Mouse (Mus musculus) embryo, embryonic 10.5 days (tissue): ENCODE results near the gene Atp6v0d1.
"Not testable (repeated sequence)": the region's sequence is repeated elsewhere in the genome, so short reads cannot be mapped to it uniquely, and the experiment has no call there.

Experiments used
- DNase-seq: peaks from one replicate; pipeline ENCODE4 v3.0.0-alpha.2; 2015; ENCODE audit warnings: low spot score

Gene Atp6v0d1

GRCm38 (mm10) chr8:105574741-105575140 lies 8.9 kb upstream of the Atp6v0d1 start:
- no peak for DNase-seq

- DNase-seq, result no peak
These were observed 7.6 kb upstream of the Atp6v0d1 start for GRCm38 (mm10) chr8:105573427-105573826.

- DNase-seq, result no peak
These were observed 6.0 kb upstream of the Atp6v0d1 start for GRCm38 (mm10) chr8:105571810-105572209.

- peak; percentile 39 for DNase-seq
These were observed 1.1 kb upstream of the Atp6v0d1 start for GRCm38 (mm10) chr8:105566703-105567595.

GRCm38 (mm10) chr8:105565401-105565881 lies 406 bp downstream of the Atp6v0d1 start:
- peak; percentile 19 for DNase-seq

GRCm38 (mm10) chr8:105564573-105565229 lies 1.1 kb downstream of the Atp6v0d1 start:
- not testable (repeated sequence) for DNase-seq

GRCm38 (mm10) chr8:105563871-105564270 lies 2.0 kb downstream of the Atp6v0d1 start:
- DNase-seq, result no peak

GRCm38 (mm10) chr8:105562863-105563262 lies 3.0 kb downstream of the Atp6v0d1 start:
- no peak for DNase-seq

- DNase-seq, result no peak
These were observed 10.6 kb downstream of the Atp6v0d1 start for GRCm38 (mm10) chr8:105555230-105555629.

- peak; percentile 83 for DNase-seq
These were observed 11.8 kb downstream of the Atp6v0d1 start for GRCm38 (mm10) chr8:105554087-105554486.

- no peak for DNase-seq
These were observed 13.0 kb downstream of the Atp6v0d1 start for GRCm38 (mm10) chr8:105552824-105553223.

GRCm38 (mm10) chr8:105552032-105552431 lies 13.8 kb downstream of the Atp6v0d1 start:
- no peak for DNase-seq

- no peak for DNase-seq
These were observed 15.8 kb downstream of the Atp6v0d1 start for GRCm38 (mm10) chr8:105550083-105550482.

- no peak for DNase-seq
These were observed 16.3 kb downstream of the Atp6v0d1 start for GRCm38 (mm10) chr8:105549506-105549905.

GRCm38 (mm10) chr8:105546384-105547350 lies 19.2 kb downstream of the Atp6v0d1 start:
- no peak for DNase-seq

GRCm38 (mm10) chr8:105545249-105545648 lies 20.6 kb downstream of the Atp6v0d1 start:
- no peak for DNase-seq

GRCm38 (mm10) chr8:105544544-105545205 lies 21.2 kb downstream of the Atp6v0d1 start:
- DNase-seq, result no peak

GRCm38 (mm10) chr8:105543703-105544102 lies 22.1 kb downstream of the Atp6v0d1 start:
- DNase-seq, result no peak

GRCm38 (mm10) chr8:105542808-105543207 lies 23.0 kb downstream of the Atp6v0d1 start:
- DNase-seq, result no peak

GRCm38 (mm10) chr8:105542032-105542656 lies 23.7 kb downstream of the Atp6v0d1 start:
- no peak for DNase-seq

- no peak for DNase-seq
These were observed 26.9 kb downstream of the Atp6v0d1 start for GRCm38 (mm10) chr8:105538940-105539339.
